Mouse (Mus musculus): Measurements from ENCODE around the gene Gns.

Gns gene

DNA sequence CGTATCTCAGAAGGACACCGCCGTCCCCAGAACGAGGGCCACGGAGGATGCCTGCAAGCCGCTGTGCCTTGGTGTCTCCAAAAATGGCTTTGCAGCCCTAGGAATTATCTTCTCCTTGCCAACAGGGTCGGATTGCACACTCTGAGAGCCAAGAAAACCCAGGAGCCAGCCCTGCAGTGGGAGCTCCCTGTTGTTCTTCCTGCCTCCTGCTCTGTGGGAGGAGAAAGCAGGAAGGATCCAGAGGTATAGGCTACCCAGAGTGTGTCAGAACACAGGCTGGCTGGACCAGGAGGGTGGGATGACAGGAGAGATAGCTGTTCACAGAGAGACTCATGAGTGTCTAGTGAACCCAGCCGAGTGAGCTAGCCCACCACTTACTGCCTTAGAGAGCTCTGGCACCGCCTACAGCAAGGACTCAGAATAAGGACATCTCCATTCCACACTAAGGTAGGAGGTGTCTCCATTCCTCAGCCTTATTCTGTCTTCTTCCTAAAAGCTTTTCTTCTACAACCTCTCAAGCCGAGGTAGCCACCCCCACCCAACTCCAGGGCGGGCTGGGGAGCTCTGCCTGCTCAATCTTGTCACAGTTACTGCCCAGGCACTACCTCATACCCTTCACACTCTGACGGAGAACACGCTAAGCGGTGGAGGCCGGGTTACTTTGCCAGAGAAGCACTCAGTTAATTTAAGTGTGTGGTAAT is 63.3 kb downstream of the Gns start:
- ATAC-seq (ENCODE audit: insufficient number of reproducible peaks, low FRiP score, low TSS enrichment): no peak

- no peak for ATAC-seq (ENCODE audit: insufficient number of reproducible peaks, low FRiP score, low TSS enrichment)
These were observed 64.2 kb downstream of the Gns start for GRCm38 (mm10) chr10:121429089-121429488.

GRCm38 (mm10) chr10:121429581-121429980 is 64.7 kb downstream of the Gns start:
- no peak for ATAC-seq (ENCODE audit: insufficient number of reproducible peaks, low FRiP score, low TSS enrichment)

DNA sequence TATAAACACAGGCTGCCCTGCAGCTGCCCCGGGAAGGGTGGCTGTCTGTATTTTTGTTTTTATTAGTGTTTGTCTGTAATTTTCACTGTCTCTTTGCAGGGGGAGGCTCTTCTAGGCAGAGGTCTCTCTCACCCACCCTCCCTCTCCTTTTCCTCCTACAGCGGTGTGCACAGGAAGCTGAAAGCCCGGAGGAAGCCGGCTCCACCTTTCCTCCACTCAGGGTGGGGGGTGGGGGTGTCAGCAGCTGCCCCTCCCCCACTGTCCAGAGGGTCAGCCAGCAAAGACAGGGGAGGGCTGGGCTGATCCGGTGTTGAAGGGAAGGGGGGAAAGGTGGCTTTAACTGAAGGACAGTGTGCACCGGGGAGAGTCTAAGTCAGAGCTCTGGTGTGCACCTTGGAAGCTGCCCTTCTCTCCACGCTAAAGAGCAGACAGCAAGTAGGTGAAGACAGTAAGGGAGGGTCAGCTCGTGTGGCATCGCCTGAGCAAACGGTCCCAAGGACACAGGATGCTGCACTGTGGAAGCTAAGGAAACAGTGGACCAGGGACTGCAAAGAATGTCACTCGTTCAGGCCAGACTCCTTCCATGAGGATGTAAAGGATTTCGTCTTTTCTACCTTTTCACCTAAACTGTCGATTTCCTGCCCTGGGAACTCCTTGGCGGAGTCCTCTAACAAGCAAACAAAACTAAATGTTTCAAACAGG is 65.2 kb downstream of the Gns start:
- ATAC-seq (ENCODE audit: insufficient number of reproducible peaks, low FRiP score, low TSS enrichment): no peak

DNA sequence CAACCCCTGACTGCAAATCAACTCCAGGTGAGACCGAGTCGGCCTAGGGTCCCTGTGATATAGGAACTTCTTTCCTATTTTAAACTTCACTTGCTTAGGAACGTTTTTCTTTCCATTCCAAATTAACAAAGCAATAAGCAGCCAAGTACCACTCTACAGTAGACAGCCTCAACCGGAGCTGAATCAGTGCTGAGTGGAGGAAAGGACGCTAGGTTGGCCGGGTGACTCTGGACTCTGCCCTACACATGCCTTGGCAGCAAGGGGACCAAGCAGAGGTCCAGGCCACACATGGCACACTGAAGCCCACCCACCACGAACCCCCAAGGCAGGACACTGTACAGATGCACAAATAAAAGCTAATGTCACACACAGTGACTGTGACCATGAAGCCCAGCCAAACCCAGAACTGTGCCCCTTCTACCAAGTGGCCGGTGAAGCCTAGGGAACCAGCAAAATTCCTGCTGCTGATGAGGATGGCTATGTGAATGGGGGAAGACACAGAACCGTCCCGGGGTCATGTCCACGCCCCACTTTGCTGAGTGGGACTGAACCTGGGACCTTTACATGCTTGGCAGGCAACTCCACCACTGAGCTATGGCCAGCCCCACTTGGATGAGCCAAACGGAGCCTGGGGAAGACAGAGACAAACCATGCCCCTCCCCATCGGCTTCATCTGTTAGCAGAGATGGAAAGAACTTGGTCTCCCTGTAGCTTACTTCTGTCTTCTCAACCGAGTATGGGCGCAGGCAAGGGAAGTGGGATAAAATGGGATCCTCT is 66.1 kb downstream of the Gns start:
- no peak for ATAC-seq (ENCODE audit: insufficient number of reproducible peaks, low FRiP score, low TSS enrichment)

DNA sequence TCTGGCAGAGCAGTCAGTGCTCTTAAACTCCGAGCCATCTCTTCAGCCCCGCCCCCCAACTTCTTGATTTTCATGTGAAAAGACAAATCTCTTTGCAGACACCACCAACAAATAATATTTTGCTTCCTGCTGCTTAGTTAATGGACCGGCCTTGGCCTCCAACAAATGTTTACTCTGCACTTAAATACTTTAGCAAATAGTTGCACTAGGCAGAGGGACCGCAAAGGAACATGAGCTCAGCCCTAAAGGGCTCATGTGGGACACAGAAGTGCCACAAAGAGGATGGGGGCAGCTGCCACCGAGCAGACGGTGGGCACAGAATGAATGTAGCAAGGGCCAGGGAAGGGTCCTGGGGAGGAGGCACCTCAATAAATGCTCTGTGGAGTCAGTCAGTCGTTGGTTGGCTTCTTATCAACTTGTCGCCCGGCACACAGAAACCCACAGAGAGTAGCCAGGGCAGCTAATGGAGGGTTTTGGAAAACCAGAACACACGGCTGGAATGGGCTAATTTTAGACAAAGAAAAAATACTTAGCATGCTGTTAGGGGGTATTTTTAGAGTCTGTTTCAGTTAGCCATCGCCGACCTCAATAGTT is 67.2 kb downstream of the Gns start:
- ATAC-seq (ENCODE audit: insufficient number of reproducible peaks, low FRiP score, low TSS enrichment): 0 out of 2 replicates have a peak, but pooled peaks have one; percentile 3

DNA sequence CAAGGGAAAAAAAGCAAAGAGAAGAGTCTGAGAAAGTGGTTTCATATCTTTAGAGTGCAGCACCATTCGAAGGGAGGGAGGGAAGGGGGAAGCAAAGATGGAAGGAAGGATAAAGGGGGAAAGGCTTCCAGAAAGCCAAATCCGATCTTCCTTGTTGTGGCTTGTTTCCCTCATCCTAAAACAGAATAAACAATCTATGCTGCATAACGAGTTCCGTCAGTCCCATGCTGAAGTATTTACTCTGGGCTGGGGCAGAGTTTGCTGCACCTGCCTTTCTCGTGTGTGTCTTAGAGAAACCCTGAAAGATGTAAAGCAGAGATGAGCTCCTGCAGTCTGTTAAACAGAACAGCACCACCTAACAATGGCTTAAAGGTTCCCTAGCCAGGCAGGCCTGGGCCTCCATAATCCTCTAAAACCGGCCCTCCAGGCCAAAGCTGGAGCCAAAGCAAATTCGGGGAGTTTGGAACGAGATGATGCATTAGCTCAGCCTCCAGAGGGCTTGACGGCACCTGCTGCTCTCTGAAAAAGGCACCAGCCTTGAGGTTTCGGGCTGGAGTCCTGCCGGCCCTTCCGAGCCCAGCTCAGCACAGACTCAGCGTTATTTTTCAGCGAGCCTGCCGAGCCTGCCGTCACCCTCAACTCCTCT is 67.9 kb downstream of the Gns start:
- peak; percentile 67 for ATAC-seq (ENCODE audit: insufficient number of reproducible peaks, low FRiP score, low TSS enrichment)

GRCm38 (mm10) chr10:121434441-121435103 is 69.7 kb downstream of the Gns start:
- ATAC-seq (ENCODE audit: insufficient number of reproducible peaks, low FRiP score, low TSS enrichment): no peak

- no peak for ATAC-seq (ENCODE audit: insufficient number of reproducible peaks, low FRiP score, low TSS enrichment)
These were observed 70.8 kb downstream of the Gns start for GRCm38 (mm10) chr10:121435546-121436257.

DNA sequence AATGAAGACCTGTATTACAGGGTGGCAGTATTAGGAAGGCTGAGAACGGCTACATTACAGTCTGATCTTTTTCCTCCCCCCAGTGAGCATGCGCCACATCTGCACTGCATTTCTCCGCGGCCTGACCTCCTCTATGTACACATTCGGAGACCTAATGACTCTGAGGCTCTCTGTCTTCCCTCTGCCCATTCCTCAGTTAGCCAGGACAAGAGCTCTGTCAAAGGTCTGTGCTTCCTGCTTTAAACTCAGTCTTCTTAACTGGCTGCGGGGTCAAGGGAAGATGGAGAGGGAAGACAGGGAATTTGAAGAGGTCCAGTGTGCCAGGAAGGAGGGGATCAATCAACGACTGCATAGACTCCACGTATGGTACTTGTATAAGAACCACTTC is 71.4 kb downstream of the Gns start:
- ATAC-seq (ENCODE audit: insufficient number of reproducible peaks, low FRiP score, low TSS enrichment): no peak

DNA sequence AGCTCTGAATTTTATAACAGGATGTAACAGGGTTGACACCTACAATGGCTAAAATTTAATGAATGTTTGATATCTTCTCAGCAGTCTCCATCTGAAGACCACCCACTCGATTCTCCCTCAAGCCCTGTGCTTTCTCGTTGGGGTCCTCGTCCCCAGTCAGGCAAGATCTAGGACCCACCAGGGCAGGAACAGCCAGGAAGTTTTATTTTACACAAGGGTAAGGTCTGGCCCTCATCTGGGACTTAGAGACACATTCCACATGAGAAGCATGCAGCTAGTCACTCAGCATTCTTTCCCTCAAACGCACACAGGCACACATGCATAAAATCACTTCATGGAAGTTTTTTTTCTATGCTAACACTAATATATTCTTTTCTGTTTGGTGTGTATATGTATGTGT is 71.8 kb downstream of the Gns start:
- no peak for ATAC-seq (ENCODE audit: insufficient number of reproducible peaks, low FRiP score, low TSS enrichment)

- no peak for ATAC-seq (ENCODE audit: insufficient number of reproducible peaks, low FRiP score, low TSS enrichment)
These were observed 73.2 kb downstream of the Gns start for GRCm38 (mm10) chr10:121438109-121438508.

DNA sequence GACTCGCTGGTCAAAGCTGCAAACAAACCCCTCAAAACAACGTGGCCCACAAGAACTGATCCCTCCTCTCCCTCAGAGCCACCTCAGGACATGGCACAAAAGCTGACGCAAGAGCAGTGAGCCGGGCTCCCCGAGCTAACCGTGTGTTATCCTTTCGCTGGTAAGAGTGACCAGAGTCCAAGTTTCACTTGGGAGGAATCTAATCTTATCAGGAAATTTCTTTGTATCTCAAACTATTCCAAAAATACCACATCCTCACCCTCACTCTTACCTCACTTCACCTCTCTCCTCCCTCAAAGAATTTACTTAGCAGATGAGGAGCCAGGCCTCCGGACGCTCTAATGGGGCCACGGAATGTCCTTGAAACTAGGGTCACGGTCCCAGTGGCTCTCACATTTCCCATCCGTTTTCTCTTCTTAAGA is 74.4 kb downstream of the Gns start:
- no peak for ATAC-seq (ENCODE audit: insufficient number of reproducible peaks, low FRiP score, low TSS enrichment)

DNA sequence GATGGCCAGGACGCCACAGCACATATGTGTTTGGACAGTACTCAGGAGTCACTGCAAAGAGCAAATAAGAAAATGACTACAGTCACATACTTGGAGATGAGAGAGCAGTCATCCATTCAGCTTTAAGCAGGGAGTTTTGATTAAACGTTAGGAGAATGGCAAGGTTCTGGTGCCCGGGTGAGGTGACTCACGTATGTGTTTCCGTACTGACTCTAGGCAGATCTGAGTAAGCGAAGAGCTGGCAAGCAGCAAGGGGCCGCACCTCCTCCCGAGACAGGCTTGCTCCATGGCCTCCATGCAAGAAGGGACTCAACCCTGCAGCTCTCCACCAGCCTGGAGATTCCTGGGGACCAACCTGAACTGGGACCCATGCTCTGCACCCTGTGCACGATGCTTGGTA is 78.9 kb downstream of the Gns start:
- no peak for ATAC-seq (ENCODE audit: insufficient number of reproducible peaks, low FRiP score, low TSS enrichment)

GRCm38 (mm10) chr10:121444198-121444597 is 79.3 kb downstream of the Gns start:
- no peak for ATAC-seq (ENCODE audit: insufficient number of reproducible peaks, low FRiP score, low TSS enrichment)

- no peak for ATAC-seq (ENCODE audit: insufficient number of reproducible peaks, low FRiP score, low TSS enrichment)
These were observed 80.9 kb downstream of the Gns start for GRCm38 (mm10) chr10:121445808-121446207.
